Mouse (Mus musculus): ENCODE results near the gene Rhox2c. TPM values are rescaled to one million over a fixed set of nuclear protein-coding genes. Genes with fewer than 3 reads are reported as not detected.
"Not testable (repeated sequence)": the region's sequence is repeated elsewhere in the genome, so short reads cannot be mapped to it uniquely, and the experiment has no call there.

Gene Rhox2c
- not detected in 2 replicates for polyA plus RNA-seq (2012; rRNA removed)

DNA sequence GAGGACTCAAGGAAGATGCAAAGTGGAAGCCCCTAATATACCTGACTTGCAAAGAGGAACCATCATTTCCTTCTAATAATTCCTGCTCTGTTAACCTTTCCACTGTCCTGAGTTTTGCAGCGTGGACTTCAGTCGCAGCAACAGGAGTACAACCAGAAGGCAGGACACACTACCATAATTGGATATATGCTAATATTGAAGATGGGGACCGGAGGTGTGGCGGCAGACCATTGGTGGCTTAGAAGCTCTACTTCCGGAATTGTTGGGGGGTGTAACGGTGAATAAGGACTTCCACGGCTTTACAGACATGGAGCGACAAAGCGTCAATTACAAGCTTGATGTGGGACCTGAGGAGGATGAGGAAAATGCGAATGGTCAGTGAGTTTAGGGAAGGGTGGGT is at the start of gene Rhox2c:
TSS of gene Rhox2c (plus strand) at position 301 of the 400 bp plus-strand sequence.
- WGBS: 93% methylated on average over 5 of the region's 10 CpGs
- H3K4me1 ChIP-seq (replicated peaks; ENCODE audit: control insufficient read depth, insufficient read depth, low read length): not testable (repeated sequence)

GRCm38 (mm10) chrX:37411767-37412166 is 41.7 kb upstream of the Rhox2c start, which contains the start of gene Rhox2b:
Gene Rhox2b (plus strand): TSS chrX:37412067.
- H3K4me1 ChIP-seq (replicated peaks; ENCODE audit: control insufficient read depth, insufficient read depth, low read length); H3K36me3 ChIP-seq (ENCODE audit: control insufficient read depth, insufficient read depth, low read length); H3K4me3 ChIP-seq (ENCODE audit: control insufficient read depth, insufficient read depth, low read length); H3K27me3 ChIP-seq (ENCODE audit: control insufficient read depth, insufficient read depth, low read length); H3K27ac ChIP-seq (ENCODE audit: control insufficient read depth, insufficient read depth, low read length); DNase-seq: not testable (repeated sequence)
- no CpG with 5 or more reads among the region's 9 CpGs for WGBS

More for the DNA sequence above, at the start of gene Rhox2c:
- not testable (repeated sequence) for DNase-seq; H3K36me3 ChIP-seq (ENCODE audit: control insufficient read depth, insufficient read depth, low read length); H3K27ac ChIP-seq (ENCODE audit: control insufficient read depth, insufficient read depth, low read length); H3K4me3 ChIP-seq (ENCODE audit: control insufficient read depth, insufficient read depth, low read length); H3K27me3 ChIP-seq (ENCODE audit: control insufficient read depth, insufficient read depth, low read length)

DNA sequence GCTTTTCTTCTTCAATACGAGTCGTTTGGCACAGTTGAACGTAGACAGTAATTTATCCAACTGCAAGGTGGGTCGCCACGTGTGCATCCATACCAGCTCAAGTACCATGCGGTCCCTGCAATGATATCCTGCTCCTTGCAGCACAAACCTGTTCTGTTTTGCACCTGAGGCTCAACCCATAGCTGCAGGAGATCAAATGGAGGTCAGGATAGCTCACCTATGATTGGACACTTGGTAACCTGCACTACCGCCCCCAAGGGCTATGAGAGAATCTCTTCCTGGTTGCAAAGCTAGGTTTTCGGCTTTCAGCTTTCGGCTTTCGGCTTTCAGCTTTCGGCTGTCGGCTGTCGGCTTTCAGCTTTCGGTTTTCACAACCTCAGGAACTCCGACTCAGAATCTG is 21.3 kb upstream of the Rhox2c start, which contains the start of gene Rhox4b:
TSS of gene Rhox4b (plus strand) at position 301 of the 400 bp plus-strand sequence.
- H3K4me1 ChIP-seq (replicated peaks; ENCODE audit: control insufficient read depth, insufficient read depth, low read length); H3K36me3 ChIP-seq (ENCODE audit: control insufficient read depth, insufficient read depth, low read length); DNase-seq; H3K4me3 ChIP-seq (ENCODE audit: control insufficient read depth, insufficient read depth, low read length); H3K27ac ChIP-seq (ENCODE audit: control insufficient read depth, insufficient read depth, low read length); H3K27me3 ChIP-seq (ENCODE audit: control insufficient read depth, insufficient read depth, low read length): not testable (repeated sequence)
- 88% methylated on average over 15 of the region's 15 CpGs for WGBS

- H3K27me3 ChIP-seq (ENCODE audit: control insufficient read depth, insufficient read depth, low read length); H3K27ac ChIP-seq (ENCODE audit: control insufficient read depth, insufficient read depth, low read length); DNase-seq; H3K36me3 ChIP-seq (ENCODE audit: control insufficient read depth, insufficient read depth, low read length); H3K4me3 ChIP-seq (ENCODE audit: control insufficient read depth, insufficient read depth, low read length); H3K4me1 ChIP-seq (replicated peaks; ENCODE audit: control insufficient read depth, insufficient read depth, low read length): not testable (repeated sequence)
- 94% methylated on average over 3 of the region's 4 CpGs for WGBS
Observed at GRCm38 (mm10) chrX:37458285-37458684, 4.8 kb downstream of the Rhox2c start, which contains the start of gene Rhox3c. Gene Rhox3c (plus strand): TSS chrX:37458585.

- H3K4me1 ChIP-seq (replicated peaks; ENCODE audit: control insufficient read depth, insufficient read depth, low read length); H3K36me3 ChIP-seq (ENCODE audit: control insufficient read depth, insufficient read depth, low read length); H3K4me3 ChIP-seq (ENCODE audit: control insufficient read depth, insufficient read depth, low read length); DNase-seq; H3K27me3 ChIP-seq (ENCODE audit: control insufficient read depth, insufficient read depth, low read length); H3K27ac ChIP-seq (ENCODE audit: control insufficient read depth, insufficient read depth, low read length): not testable (repeated sequence)
- WGBS: 97% methylated on average over 14 of the region's 14 CpGs
Observed at GRCm38 (mm10) chrX:37480037-37480436, 26.6 kb downstream of the Rhox2c start, which contains the start of gene Rhox4c. Gene Rhox4c (plus strand): TSS chrX:37480337.

GRCm38 (mm10) chrX:37514059-37514458 is 60.6 kb downstream of the Rhox2c start, which contains the start of gene Rhox4d:
Gene Rhox4d (plus strand): TSS chrX:37514359.
- DNase-seq; H3K4me3 ChIP-seq (ENCODE audit: control insufficient read depth, insufficient read depth, low read length); H3K36me3 ChIP-seq (ENCODE audit: control insufficient read depth, insufficient read depth, low read length); H3K27me3 ChIP-seq (ENCODE audit: control insufficient read depth, insufficient read depth, low read length); H3K27ac ChIP-seq (ENCODE audit: control insufficient read depth, insufficient read depth, low read length); H3K4me1 ChIP-seq (replicated peaks; ENCODE audit: control insufficient read depth, insufficient read depth, low read length): not testable (repeated sequence)
- WGBS: 92% methylated on average over 9 of the region's 18 CpGs

Other genes with a start within 250 kb of the Rhox2c start
- not detected in 2 replicates for gene Gm9, start 242.6 kb upstream of the Rhox2c start, polyA plus RNA-seq (2012; rRNA removed)
- not detected in 2 replicates for gene Rhox1, start 231.4 kb upstream of the Rhox2c start, polyA plus RNA-seq (2012; rRNA removed)
- not detected in 2 replicates for gene Rhox2a, start 208.7 kb upstream of the Rhox2c start, polyA plus RNA-seq (2012; rRNA removed)
- not detected in 2 replicates for gene Rhox3a, start 203.8 kb upstream of the Rhox2c start, polyA plus RNA-seq (2012; rRNA removed)
- gene Rhox4a, start 188.3 kb upstream of the Rhox2c start, polyA plus RNA-seq (2012; rRNA removed): not detected in 2 replicates
- not detected in 2 replicates for gene Rhox3a2, start 73.7 kb upstream of the Rhox2c start, polyA plus RNA-seq (2012; rRNA removed)
- gene Rhox4a2, start 62.8 kb upstream of the Rhox2c start, polyA plus RNA-seq (2012; rRNA removed): 1.2 and 1.6 TPM in 2 replicates
- gene Rhox2b, start 41.6 kb upstream of the Rhox2c start, polyA plus RNA-seq (2012; rRNA removed): not detected in 2 replicates
- 0.48 and 0.54 TPM in 2 replicates for gene Rhox4b, start 21.2 kb upstream of the Rhox2c start, polyA plus RNA-seq (2012; rRNA removed)
- not detected in 2 replicates for gene Rhox3c, start 4.9 kb downstream of the Rhox2c start, polyA plus RNA-seq (2012; rRNA removed)
- not detected in 2 replicates for gene Rhox4c, start 26.7 kb downstream of the Rhox2c start, polyA plus RNA-seq (2012; rRNA removed)
- not detected in 2 replicates for gene Rhox2d, start 39.7 kb downstream of the Rhox2c start, polyA plus RNA-seq (2012; rRNA removed)
- not detected in 2 replicates for gene Rhox4d, start 60.7 kb downstream of the Rhox2c start, polyA plus RNA-seq (2012; rRNA removed)
- not detected in 2 replicates for gene Rhox2e, start 76.8 kb downstream of the Rhox2c start, polyA plus RNA-seq (2012; rRNA removed)
- not detected in 2 replicates for gene Rhox3e, start 88.3 kb downstream of the Rhox2c start, polyA plus RNA-seq (2012; rRNA removed)
- gene Rhox4e, start 103.7 kb downstream of the Rhox2c start, polyA plus RNA-seq (2012; rRNA removed): not detected in 2 replicates
- not detected in 2 replicates for gene Rhox2f, start 117.7 kb downstream of the Rhox2c start, polyA plus RNA-seq (2012; rRNA removed)
- not detected in 2 replicates for gene Rhox3f, start 127.3 kb downstream of the Rhox2c start, polyA plus RNA-seq (2012; rRNA removed)
- gene Rhox4f, start 154.0 kb downstream of the Rhox2c start, polyA plus RNA-seq (2012; rRNA removed): not detected in 2 replicates
- gene Rhox3g, start 174.9 kb downstream of the Rhox2c start, polyA plus RNA-seq (2012; rRNA removed): not detected in 2 replicates
- gene Rhox2g, start 189.8 kb downstream of the Rhox2c start, polyA plus RNA-seq (2012; rRNA removed): not detected in 2 replicates
- not detected in 2 replicates for gene Rhox4g, start 197.6 kb downstream of the Rhox2c start, polyA plus RNA-seq (2012; rRNA removed)
- not detected in 2 replicates for gene Rhox3h, start 215.1 kb downstream of the Rhox2c start, polyA plus RNA-seq (2012; rRNA removed)
- gene Rhox2h, start 219.6 kb downstream of the Rhox2c start, polyA plus RNA-seq (2012; rRNA removed): not detected in 2 replicates

Measured in thymus, adult 2 months (tissue).